Mouse (Mus musculus) adrenal gland, postnatal 4 days (tissue): ENCODE data around the gene Crot. TPM values are rescaled to one million over a fixed set of nuclear protein-coding genes. Genes with fewer than 3 reads are reported as not detected.

Experiments
- total RNA-seq, 2 experiments: library from RNA; stranded (reverse); gene quantifications; 2 replicates each; pipeline ENCODE4 v1.2.3; 2021

Crot gene
- total RNA-seq, 2 experiments from 2014 or later: 43.0 to 64.2 TPM

Other genes with a start within 250 kb of the Crot start
- gene Abcb1b, start 199.2 kb downstream of the Crot start, total RNA-seq: 100 to 1,000 TPM; 184 to 198 TPM
- gene Abcb4, start 103.6 kb downstream of the Crot start, total RNA-seq: 10 to 100 TPM in 1 of 2 experiments, 1 to 10 TPM in 1; 7.9 to 17.9 TPM
- 10 to 100 TPM; 38.3 TPM for gene Tmem243, start 103.3 kb upstream of the Crot start, total RNA-seq
- 10 to 100 TPM; 27.1 to 33.2 TPM for gene Dmtf1, start 164.5 kb upstream of the Crot start, total RNA-seq